Mouse (Mus musculus) ovary, postnatal 36 days (tissue): Measurements from ENCODE around the gene Myo16.

Experiments used
- DNase-seq: peaks from one replicate; pipeline ENCODE4 v3.0.0; 2022; ENCODE audit warnings: low spot score, mixed read lengths

Myo16 gene

GRCm38 (mm10) chr8:10474446-10474845 is 320.7 kb downstream of the Myo16 start:
- DNase-seq: no peak

GRCm38 (mm10) chr8:10479059-10479458 is 325.3 kb downstream of the Myo16 start:
- DNase-seq: no peak

GRCm38 (mm10) chr8:10480850-10481249 is 327.1 kb downstream of the Myo16 start:
- no peak for DNase-seq

- no peak for DNase-seq
Measured at GRCm38 (mm10) chr8:10482064-10482463, 328.4 kb downstream of the Myo16 start.

GRCm38 (mm10) chr8:10482880-10483279 is 329.2 kb downstream of the Myo16 start:
- DNase-seq: no peak

- no peak for DNase-seq
Measured at GRCm38 (mm10) chr8:10483841-10484240, 330.1 kb downstream of the Myo16 start.

GRCm38 (mm10) chr8:10489738-10490419 is 336.2 kb downstream of the Myo16 start:
- DNase-seq: no peak

- DNase-seq: no peak
Measured at GRCm38 (mm10) chr8:10490420-10490784, 336.7 kb downstream of the Myo16 start.

GRCm38 (mm10) chr8:10490874-10491273 is 337.2 kb downstream of the Myo16 start:
- no peak for DNase-seq

GRCm38 (mm10) chr8:10499846-10500245 is 346.1 kb downstream of the Myo16 start:
- DNase-seq: no peak

GRCm38 (mm10) chr8:10500465-10500864 is 346.8 kb downstream of the Myo16 start:
- no peak for DNase-seq

- no peak for DNase-seq
Measured at GRCm38 (mm10) chr8:10501750-10502149, 348.0 kb downstream of the Myo16 start.

- DNase-seq: no peak
Measured at GRCm38 (mm10) chr8:10512105-10512504, 358.4 kb downstream of the Myo16 start.

GRCm38 (mm10) chr8:10517381-10517780 is 363.7 kb downstream of the Myo16 start:
- DNase-seq: no peak

GRCm38 (mm10) chr8:10519276-10519675 is 365.6 kb downstream of the Myo16 start:
- no peak for DNase-seq

- DNase-seq: no peak
Measured at GRCm38 (mm10) chr8:10521463-10521862, 367.8 kb downstream of the Myo16 start.

- no peak for DNase-seq
Measured at GRCm38 (mm10) chr8:10525686-10526085, 372.0 kb downstream of the Myo16 start.

GRCm38 (mm10) chr8:10526616-10527015 is 372.9 kb downstream of the Myo16 start:
- no peak for DNase-seq

GRCm38 (mm10) chr8:10534619-10535286 is 381.0 kb downstream of the Myo16 start:
- DNase-seq: no peak

- DNase-seq: no peak
Measured at GRCm38 (mm10) chr8:10538319-10538718, 384.6 kb downstream of the Myo16 start.

- no peak for DNase-seq
Measured at GRCm38 (mm10) chr8:10539665-10540064, 386.0 kb downstream of the Myo16 start.

- DNase-seq: no peak
Measured at GRCm38 (mm10) chr8:10545890-10546289, 392.2 kb downstream of the Myo16 start.

GRCm38 (mm10) chr8:10546519-10546918 is 392.8 kb downstream of the Myo16 start:
- no peak for DNase-seq
